8 mouse cellular contexts compared by ENCODE assay signal in the genomic region with DNA sequence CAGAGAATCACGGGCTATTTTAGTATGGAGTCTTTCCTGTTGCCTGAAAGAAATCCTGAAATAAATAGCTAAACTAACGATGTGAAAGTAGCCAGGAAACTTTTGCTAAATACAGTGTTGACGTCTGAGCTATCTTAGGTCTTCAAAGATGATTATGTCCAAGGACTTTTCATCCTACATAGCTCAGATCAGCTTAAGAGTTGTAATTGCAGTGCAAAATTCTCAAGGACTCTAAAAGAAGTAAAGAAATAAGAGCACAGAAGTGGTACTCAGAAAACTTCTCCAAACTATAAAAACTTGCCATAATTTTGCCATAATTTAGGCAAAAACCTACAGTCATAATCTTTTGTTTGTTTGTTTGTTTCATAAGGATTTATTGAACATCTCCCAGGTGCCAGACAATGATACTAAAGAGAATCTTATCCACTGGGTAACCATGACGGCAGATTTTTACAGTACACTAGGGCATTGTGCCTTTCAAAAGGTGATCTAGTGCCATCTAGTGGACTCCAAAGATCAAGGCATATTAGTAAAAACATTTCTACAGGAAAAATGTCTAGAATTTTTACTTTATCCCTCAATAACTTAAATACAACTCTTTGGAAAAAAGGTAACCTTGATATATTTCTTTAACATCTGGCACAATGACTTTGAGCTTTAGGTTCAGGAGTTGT. TPM values are rescaled to one million over a fixed set of nuclear protein-coding genes. Genes with fewer than 3 reads are reported as not detected.
DNase-seq lines count a peak whose midpoint lies in the region; ATAC-seq and TF ChIP-seq lines count a peak whose summit lies in the region.

No protein-coding gene starts in this region.

- intact Hi-C loops in gastrocnemius, postnatal 36 days (cut with DNase I), result no loop called here

- H3K27ac ChIP-seq in kidney, adult 2 months (ENCODE audit: insufficient read depth, low read depth, low read length), result no peak overlapping the region
- H3K27ac ChIP-seq in heart, embryonic 12.5 days (ENCODE audit: poor library complexity, severe bottlenecking), result no peak overlapping the region

- H3K4me2 ChIP-seq in heart, embryonic 12.5 days, result no peak overlapping the region

- ATAC-seq in heart, embryonic 12.5 days (ENCODE audit: insufficient number of reproducible peaks, low FRiP score), result no peak

- H3K4me3 ChIP-seq in kidney, adult 2 months (ENCODE audit: insufficient read depth, low read depth, low read length), result no peak overlapping the region
- H3K4me3 ChIP-seq in E14TG2a.4 (replicated peaks; ENCODE audit: low read length), result no peak overlapping the region
- H3K4me3 ChIP-seq in heart, embryonic 12.5 days, result no peak overlapping the region

- 40% methylated on average over 4 of the region's 4 CpGs for WGBS in kidney, adult 2 months
- WGBS in heart, embryonic 12.5 days, result 48% methylated on average over 4 of the region's 4 CpGs

- no peak for TF ChIP-seq POLR2A in kidney, adult 2 months (IDR thresholded peaks at IDR 0.05; ENCODE audit: low read depth, low read length)

- peak; percentile 30 for DNase-seq in kidney, adult 2 months
- no peak for DNase-seq in kidney, adult 18-20 months
- peak; percentile 6 for DNase-seq in c-Kit-positive CD71-negative TER-119-negative erythroid progenitor cells, embryonic 14.5 days (ENCODE audit: low read depth)
- DNase-seq in induced T-regulatory cell, adult 2 months (ENCODE audit: low read depth), result peak; percentile 12
- no peak for DNase-seq in gastrocnemius, postnatal 36 days
- DNase-seq in thymus, postnatal 14 days, result no peak

- no peak for TF ChIP-seq CTCF in kidney, adult 2 months (conservative IDR thresholded peaks at IDR 0.05; ENCODE audit: insufficient read depth, insufficient read length, low read depth, low read length)
- peak; percentile 63 for TF ChIP-seq CTCF in E14TG2a.4 (conservative IDR thresholded peaks at IDR 0.05; ENCODE audit: low read length)

- no peaks in the 10 kb centered on the region for H3K4me1 ChIP-seq in kidney, adult 2 months (ENCODE audit: control insufficient read depth, insufficient read depth, low read length)
- no peaks in the 10 kb centered on the region for H3K4me1 ChIP-seq in E14TG2a.4 (replicated peaks; ENCODE audit: low read depth, low read length)
- H3K4me1 ChIP-seq in heart, embryonic 12.5 days (replicated peaks), result no peaks in the 10 kb centered on the region

- H3K27me3 ChIP-seq in kidney, adult 2 months (replicated peaks; ENCODE audit: control insufficient read depth, insufficient read depth, low read length), result no peaks in the 10 kb centered on the region
- no peaks in the 10 kb centered on the region; the same call in 1 of the 2 replicates for H3K27me3 ChIP-seq in E14TG2a.4 (ENCODE audit: insufficient read depth, low read length)
- H3K27me3 ChIP-seq in heart, embryonic 12.5 days (replicated peaks), result no peaks in the 10 kb centered on the region

- no peaks in the 10 kb centered on the region for H3K9me3 ChIP-seq in E14TG2a.4 (ENCODE audit: low read length)
- no peaks in the 10 kb centered on the region for H3K9me3 ChIP-seq in heart, embryonic 12.5 days (replicated peaks)

- no peak overlapping the region for H3K9ac ChIP-seq in heart, embryonic 12.5 days

- H3K36me3 ChIP-seq in kidney, adult 2 months (ENCODE audit: control insufficient read depth, insufficient read depth, low read length), result no peaks in the 10 kb centered on the region
- H3K36me3 ChIP-seq in E14TG2a.4 (ENCODE audit: insufficient read depth, low read length), result no peaks in the 10 kb centered on the region
- no peaks in the 10 kb centered on the region for H3K36me3 ChIP-seq in heart, embryonic 12.5 days

RNA-seq across cellular contexts. Expression of gene Lrriq1, which starts 41.3 kb away (rescaled TPM):
- 0.41 and 1.3 TPM in 2 replicates for polyA plus RNA-seq in kidney, adult 2 months (2012; rRNA removed)
- not detected for total RNA-seq in gastrocnemius, postnatal 36 days (2021)
- 0.09 TPM in 1 of 2 replicates, not detected in the other for polyA plus RNA-seq in heart, embryonic 12.5 days (2016; fragmentation: Nextera tagmentation; extraction: Ambion mirVana)

Comparison
In these comparisons a context has a peak if more than half of its experiments do, and no peak if none do; other contexts are left out.
1. DNase-seq: peak in kidney, adult 2 months (single experiment), c-Kit-positive CD71-negative TER-119-negative erythroid progenitor cells, embryonic 14.5 days (single experiment) and induced T-regulatory cell, adult 2 months (single experiment); none in kidney, adult 18-20 months (single experiment), gastrocnemius, postnatal 36 days (0 of 2) and thymus, postnatal 14 days (single experiment).